Mouse (Mus musculus) effector memory CD4-positive, alpha-beta T cell, adult 5 months (primary cell): ENCODE results near the gene Gm44. TPM values are rescaled to one million over a fixed set of nuclear protein-coding genes. Genes with fewer than 3 reads are reported as not detected.

ENCODE experiments used
- polyA plus RNA-seq: library from polyadenylated mRNA; unstranded; fragments of 100-300 nt; shearing (Covaris generic); gene quantifications from one replicate; pipeline ENCODE4 v1.2.1, GENCODE M21; 2017

Gene Gm44
- polyA plus RNA-seq: not detected

GRCm38 (mm10) chrX:90891842-90892241, at the start of gene Gm44:
Gene Gm44, plus strand, starts transcription at chrX:90892142.

